Mouse (Mus musculus) hindbrain, postnatal 0 days (tissue): ENCODE measurements around the gene Nfe2. TPM values are rescaled to one million over a fixed set of nuclear protein-coding genes. Genes with fewer than 3 reads are reported as not detected.

ENCODE experiments used
- ATAC-seq: fragments of 200-750 bp; cut with Nextera tagmentation; 2 replicates; pipeline ENCODE4 v1.8.0; 2017; ENCODE audit warnings: mild to moderate bottlenecking, moderate TSS enrichment, moderate library complexity
- DNase-seq: peaks from one replicate; pipeline ENCODE4 v3.0.0-alpha.2; 2015; ENCODE audit warnings: low spot score
- H3K27ac ChIP-seq: fragments of 300-500 bp; sonication (generic); 2 replicates; pipeline ENCODE4 v1.5.1; 2014; ENCODE audit warnings: mild to moderate bottlenecking
- H3K27me3 ChIP-seq: fragments of 300-500 bp; sonication (generic); 2 replicates; pipeline ENCODE4 v1.6.1; 2014; ENCODE audit warnings: low read length, mixed read lengths; ENCODE audit not compliant: insufficient read depth
- H3K36me3 ChIP-seq: fragments of 300-500 bp; sonication (generic); 2 replicates; pipeline ENCODE4 v1.6.1; 2014; ENCODE audit warnings: low read length, mixed read lengths; ENCODE audit not compliant: insufficient read depth
- H3K4me1 ChIP-seq: fragments of 300-500 bp; sonication (generic); 2 replicates; pipeline ENCODE4 v1.6.1; 2014; ENCODE audit warnings: antibody characterized with exemption, low read length, mixed read lengths; ENCODE audit not compliant: insufficient read depth
- H3K4me2 ChIP-seq: fragments of 300-500 bp; sonication (generic); 2 replicates; pipeline ENCODE4 v1.6.1; 2014; ENCODE audit warnings: low read depth, mild to moderate bottlenecking, low read length, moderate library complexity, mixed read lengths
- H3K4me3 ChIP-seq: fragments of 300-500 bp; sonication (generic); 2 replicates; pipeline ENCODE4 v1.5.1; 2014; ENCODE audit warnings: low read length
- H3K9ac ChIP-seq: fragments of 300-500 bp; sonication (generic); replicated peaks from 2 replicates; pipeline ENCODE4 v1.6.1; 2014; ENCODE audit warnings: mild to moderate bottlenecking, low read length, moderate library complexity, mixed read lengths
- H3K9me3 ChIP-seq: fragments of 300-500 bp; sonication (generic); 2 replicates; pipeline ENCODE4 v1.6.1; 2016; ENCODE audit warnings: low read length, mixed read lengths
- CTCF ChIP-seq: IDR thresholded peaks from 2 replicates; pipeline ENCODE4 v1.5.1; 2016; ENCODE audit warnings: antibody characterized with exemption, control low read depth, low read depth
- WGBS: fragments of 180-500 bp; shearing (Covaris S2); extraction: QIAGEN DNeasy Blood & Tissue Kit; methylation state at CpG from one replicate; pipeline ENCODE4 v1.1.7; 2014; 5-methylcytosine and 5-hydroxymethylcytosine counted together
- polyA plus RNA-seq: library from polyadenylated mRNA; unstranded; fragments of >200 nt; fragmentation: Nextera tagmentation; extraction: Ambion mirVana; gene quantifications from 2 replicates; pipeline ENCODE4 v1.2.1, GENCODE M21; 2015
- total RNA-seq: library from RNA; depleted of rRNA; stranded (reverse); fragments of >200 nt; gene quantifications from 2 replicates; pipeline ENCODE4 v1.2.3, GENCODE M21; 2014

The Nfe2 gene
- total and polyA plus RNA-seq, 2 experiments from 2014 or later: 0.33 to 0.63 TPM

DNA sequence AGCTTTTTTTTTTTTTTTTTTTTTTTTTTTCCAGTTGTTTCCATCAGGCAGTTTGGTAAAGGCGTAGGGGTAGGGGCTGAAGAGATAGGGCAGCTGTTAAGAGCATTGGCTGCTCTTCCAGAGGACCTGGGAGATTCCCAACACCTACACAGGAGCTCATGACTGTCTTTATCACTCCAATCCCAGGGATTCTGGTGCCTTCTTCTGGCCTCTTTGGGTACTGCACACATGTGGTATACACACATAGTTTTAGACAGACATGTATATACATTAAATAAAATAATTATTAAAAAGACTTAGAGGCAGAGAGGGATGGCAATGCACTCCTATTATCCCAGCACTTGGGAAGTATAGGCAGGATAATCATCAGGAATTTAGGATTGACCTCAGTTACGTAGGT lies 35.2 kb upstream of the Nfe2 start:
- WGBS: 94% methylated on average over 2 of the region's 2 CpGs

DNA sequence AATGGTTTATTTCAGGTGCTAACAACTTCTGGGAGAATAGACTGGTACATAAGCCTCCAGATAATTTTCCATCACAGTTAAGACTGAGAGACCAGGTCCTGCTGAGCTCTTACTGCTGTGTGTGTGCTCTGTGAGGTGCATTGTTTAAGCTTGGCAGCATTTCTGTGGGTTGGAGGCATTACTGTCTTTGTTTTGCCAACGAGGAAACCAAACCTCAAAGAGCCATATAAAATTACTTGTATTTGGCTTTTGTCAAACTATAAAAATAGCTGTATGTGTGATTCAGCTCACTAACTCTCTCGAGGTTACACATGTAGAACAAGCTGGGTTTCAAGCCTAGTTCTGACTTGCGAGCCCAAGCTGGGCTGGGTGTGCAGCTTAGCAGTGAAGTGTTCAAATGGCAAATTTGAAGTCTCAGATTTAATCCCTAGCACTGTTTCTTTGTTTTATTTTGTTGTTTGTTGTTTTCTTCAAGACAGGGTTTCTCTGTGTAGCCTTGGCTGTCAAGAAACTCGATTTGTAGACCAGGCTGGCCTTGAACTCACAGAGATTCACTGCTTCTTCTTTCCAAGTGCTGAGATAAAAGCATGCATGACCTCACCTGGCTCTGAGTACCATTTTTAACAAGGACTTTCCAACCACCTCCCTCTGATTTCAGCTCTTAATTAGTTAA lies 34.6 kb upstream of the Nfe2 start:
- peaks cover 10% of the 10 kb centered on the region; the same call in 1 of the 2 replicates for H3K36me3 ChIP-seq
- WGBS: 70% methylated on average over 4 of the region's 4 CpGs
- H3K27ac ChIP-seq: peak overlapping the region; percentile 32; the same call in 1 of the 2 replicates
- H3K4me1 ChIP-seq: no peaks in the 10 kb centered on the region; the same call in 1 of the 2 replicates
- H3K4me3 ChIP-seq: no peak overlapping the region
- no peaks in the 10 kb centered on the region for H3K27me3 ChIP-seq
- ATAC-seq (no peak), DNase-seq (no peak)
- TF ChIP-seq CTCF: no peak
- H3K9ac ChIP-seq: no peak overlapping the region
- H3K4me2 ChIP-seq: no peak overlapping the region
- no peaks in the 10 kb centered on the region for H3K9me3 ChIP-seq

More for the DNA sequence above, 35.2 kb upstream of the Nfe2 start:
- Histone ChIP-seq H3K27ac (no peak overlapping the region), H3K4me3 (no peak overlapping the region), H3K4me1 (no peaks in the 10 kb centered on the region; the same call in 1 of the 2 replicates), H3K9ac (no peak overlapping the region), H3K36me3 (peaks cover 10% of the 10 kb centered on the region; the same call in 1 of the 2 replicates), H3K27me3 (no peaks in the 10 kb centered on the region), H3K4me2 (no peak overlapping the region), H3K9me3 (no peaks in the 10 kb centered on the region)
- peak; percentile 39 for TF ChIP-seq CTCF
- DNase-seq (no peak), ATAC-seq (no peak)

DNA sequence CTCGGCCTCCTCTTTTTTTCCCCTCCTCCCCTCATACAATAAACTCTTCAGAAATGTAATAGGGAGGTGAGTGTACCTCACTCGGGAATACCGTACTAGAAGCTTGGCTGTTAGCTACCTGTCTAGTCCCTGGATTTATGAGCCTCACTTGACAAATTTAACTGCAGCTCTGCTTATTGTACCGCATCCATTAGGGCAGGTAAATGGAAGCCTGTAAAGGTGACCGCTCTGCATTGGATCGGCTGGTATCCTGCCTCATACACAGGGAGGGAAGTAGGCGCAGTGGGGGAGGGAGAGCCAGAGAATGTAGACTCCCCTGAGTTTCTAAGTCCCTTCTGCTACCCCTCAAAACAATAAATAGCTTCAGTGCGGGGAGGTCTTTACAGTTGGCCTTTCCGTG lies 32.6 kb upstream of the Nfe2 start:
- no peak for TF ChIP-seq CTCF
- H3K4me2 ChIP-seq: no peak overlapping the region
- DNase-seq (no peak), ATAC-seq (no peak)
- H3K27me3 ChIP-seq: no peaks in the 10 kb centered on the region
- H3K4me3 ChIP-seq: no peak overlapping the region
- peaks cover 1% of the 10 kb centered on the region; the same call in 1 of the 2 replicates for H3K4me1 ChIP-seq
- no peak overlapping the region for H3K9ac ChIP-seq
- peaks cover 9% of the 10 kb centered on the region; the same call in 1 of the 2 replicates for H3K36me3 ChIP-seq
- no peaks in the 10 kb centered on the region for H3K9me3 ChIP-seq
- peak overlapping the region; percentile 11; the same call in 1 of the 2 replicates for H3K27ac ChIP-seq
- WGBS: 82% methylated on average over 9 of the region's 9 CpGs

- no peak overlapping the region for H3K9ac ChIP-seq
- no peak for TF ChIP-seq CTCF
- H3K4me3 ChIP-seq: no peak overlapping the region
- peak overlapping the region; percentile 11; the same call in 1 of the 2 replicates for H3K27ac ChIP-seq
- DNase-seq (no peak), ATAC-seq (no peak)
- no peak overlapping the region for H3K4me2 ChIP-seq
- H3K27me3 ChIP-seq: no peaks in the 10 kb centered on the region
- H3K36me3 ChIP-seq: peaks cover 5% of the 10 kb centered on the region; the same call in 1 of the 2 replicates
- H3K4me1 ChIP-seq: 0 out of 2 replicates have a peak, but pooled peaks cover 3% of the 10 kb centered on the region
- 78% methylated on average over 6 of the region's 6 CpGs for WGBS
- no peaks in the 10 kb centered on the region for H3K9me3 ChIP-seq
Measured at GRCm38 (mm10) chr15:103290417-103290816, 32.2 kb upstream of the Nfe2 start.

GRCm38 (mm10) chr15:103289600-103289999 lies 31.4 kb upstream of the Nfe2 start:
- Histone ChIP-seq H3K4me2 (no peak overlapping the region), H3K4me3 (no peak overlapping the region), H3K9ac (0 out of 2 replicates have a peak overlapping the region, but pooled peaks have one; percentile 9), H3K9me3 (no peaks in the 10 kb centered on the region), H3K4me1 (0 out of 2 replicates have a peak, but pooled peaks cover 3% of the 10 kb centered on the region), H3K27ac (no peak overlapping the region; the same call in 1 of the 2 replicates), H3K27me3 (no peaks in the 10 kb centered on the region), H3K36me3 (peaks cover 4% of the 10 kb centered on the region; the same call in 1 of the 2 replicates)
- ATAC-seq: no peak
- TF ChIP-seq CTCF: no peak
- 30% methylated on average over 5 of the region's 5 CpGs for WGBS
- DNase-seq: no peak

DNA sequence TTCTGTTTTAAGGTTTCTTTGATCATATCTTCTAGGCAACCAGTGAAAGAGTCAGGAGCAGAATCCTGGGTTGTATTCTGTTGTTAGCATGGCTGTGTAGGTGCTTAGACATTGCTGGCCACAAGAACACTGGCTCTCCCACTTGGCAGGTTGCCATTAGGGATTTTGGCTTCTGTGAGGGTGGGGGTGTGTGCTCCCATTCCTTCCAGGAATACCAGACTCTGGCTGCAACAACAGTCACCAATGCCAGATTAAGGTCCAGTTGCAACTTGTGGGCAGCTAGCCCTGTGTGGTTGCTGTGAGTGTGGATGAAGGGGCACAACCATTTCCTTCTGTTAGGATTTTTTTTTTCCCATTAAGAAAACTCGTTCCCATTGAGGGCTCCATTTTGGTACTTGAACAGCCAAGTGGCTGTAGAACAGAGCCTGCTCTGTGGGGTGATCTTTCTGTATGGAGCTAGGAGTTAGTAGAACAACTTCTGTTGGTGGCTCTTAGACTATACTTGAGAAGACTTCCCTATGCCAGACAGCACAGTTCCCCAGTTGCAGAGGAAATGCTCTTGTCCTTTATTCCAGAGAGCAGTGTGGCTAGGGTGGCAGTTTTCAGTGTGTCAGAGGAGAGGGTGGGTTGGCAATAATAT lies 27.7 kb upstream of the Nfe2 start:
- Histone ChIP-seq H3K9ac (no peak overlapping the region), H3K36me3 (no peaks in the 10 kb centered on the region; the same call in 1 of the 2 replicates), H3K27me3 (no peaks in the 10 kb centered on the region), H3K9me3 (no peaks in the 10 kb centered on the region), H3K4me2 (no peak overlapping the region), H3K27ac (peak overlapping the region; percentile 51), H3K4me3 (no peak overlapping the region), H3K4me1 (0 out of 2 replicates have a peak, but pooled peaks cover 3% of the 10 kb centered on the region)
- TF ChIP-seq CTCF: no peak
- 38% methylated on average over 1 of the region's 1 CpGs for WGBS
- ATAC-seq: peak; percentile 91
- peak; percentile 82 for DNase-seq
